ENCODE assay signal across 10 mouse cellular contexts in the genomic region with DNA sequence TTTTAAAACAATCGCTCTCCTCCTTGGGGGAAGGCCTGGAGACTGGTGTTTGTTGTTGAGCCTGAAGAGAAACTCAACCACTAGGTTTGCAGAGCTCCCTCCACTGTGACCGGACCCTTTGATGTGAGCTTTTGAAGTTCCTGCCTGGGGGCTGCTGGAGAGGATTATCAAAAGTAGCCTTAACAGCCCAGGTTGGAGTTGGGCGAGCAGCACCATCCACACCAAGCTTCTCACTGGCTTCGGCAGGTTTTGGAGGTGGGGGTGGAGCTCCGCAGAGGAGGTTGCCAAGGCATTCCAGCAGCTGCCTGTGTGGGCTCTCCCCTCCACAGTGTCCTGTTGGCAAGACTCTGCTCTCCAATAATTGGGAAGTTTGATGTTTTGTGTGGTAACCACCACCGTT.
DNase-seq lines count a peak whose midpoint lies in the region; ATAC-seq and TF ChIP-seq lines count a peak whose summit lies in the region.
"Had no signal": no experiment of that assay in that cellular context is flagged by ENCODE, and none has a peak within 500 bp of the region (broad histone marks: within the 10 kb centered on the region; RNA-seq: fewer than 3 reads in every experiment).

No protein-coding gene starts in this region.

- H3K4me1 ChIP-seq in kidney, embryonic 15.5 days, result peaks cover 10% of the 10 kb centered on the region
- peaks cover 10% of the 10 kb centered on the region; the same call in 1 of the 2 replicates for H3K4me1 ChIP-seq in embryonic fibroblast, embryonic 13.5 days (ENCODE audit: control insufficient read depth, insufficient read depth, low read length)

- TF ChIP-seq POLR2A in embryonic fibroblast, embryonic 13.5 days (IDR thresholded peaks at IDR 0.05; ENCODE audit: low read depth, low read length), result no peak

- WGBS in kidney, embryonic 15.5 days, result 28% methylated on average over 6 of the region's 6 CpGs

- H3K27ac ChIP-seq in kidney, embryonic 15.5 days, result 0 out of 2 replicates have a peak overlapping the region, but pooled peaks have one; percentile 27
- H3K27ac ChIP-seq in embryonic fibroblast, embryonic 13.5 days (ENCODE audit: insufficient read depth, low read length), result peak overlapping the region; percentile 29; the same call in 1 of the 2 replicates
- H3K27ac ChIP-seq: neural tube, embryonic 12.5 days had no signal

- H3K9ac ChIP-seq in kidney, embryonic 15.5 days, result no peak overlapping the region
- H3K9ac ChIP-seq: neural tube, embryonic 12.5 days had no signal

- H3K4me2 ChIP-seq in kidney, embryonic 15.5 days, result no peak overlapping the region
- H3K4me2 ChIP-seq: neural tube, embryonic 12.5 days had no signal

- ATAC-seq in kidney, embryonic 15.5 days (replicated peaks; ENCODE audit: low FRiP score), result no peak

- no peak for DNase-seq in kidney, postnatal 10 days
- DNase-seq in urinary bladder, postnatal 4 days (ENCODE audit: low spot score in 2 of 2), result peak; percentile 15 to 49
- DNase-seq in urinary bladder, postnatal 36 days (ENCODE audit: low spot score in 2 of 2), result no peak
- DNase-seq in layer of hippocampus, adult 9-11 months, result no peak
- no peak for DNase-seq in thymus, postnatal 25 days
- DNase-seq: cerebellum, adult 18-20 months; thymus, adult 2 months had no signal

- no peak overlapping the region for H3K4me3 ChIP-seq in kidney, embryonic 15.5 days (replicated peaks)
- no peak overlapping the region for H3K4me3 ChIP-seq in embryonic fibroblast, embryonic 13.5 days (ENCODE audit: insufficient read depth, low read length)
- H3K4me3 ChIP-seq: neural tube, embryonic 12.5 days had no signal

- H3K9me3 ChIP-seq in kidney, embryonic 15.5 days (replicated peaks), result no peaks in the 10 kb centered on the region; the same call in 1 of the 2 replicates
- H3K9me3 ChIP-seq: neural tube, embryonic 12.5 days had no signal

- H3K36me3 ChIP-seq in kidney, embryonic 15.5 days, result no peaks in the 10 kb centered on the region
- H3K36me3 ChIP-seq: neural tube, embryonic 12.5 days had no signal

- no peak for TF ChIP-seq CTCF in embryonic fibroblast, embryonic 13.5 days (IDR thresholded peaks at IDR 0.05; ENCODE audit: borderline replicate concordance, insufficient read depth, low read length)

- H3K27me3 ChIP-seq in kidney, embryonic 15.5 days, result 0 out of 2 replicates have a peak, but pooled peaks cover 4% of the 10 kb centered on the region
- H3K27me3 ChIP-seq: neural tube, embryonic 12.5 days had no signal

Comparison
In these comparisons a context has a peak if more than half of its experiments do, and no peak if none do; other contexts are left out.
1. DNase-seq: peak in urinary bladder, postnatal 4 days (2 of 2); none in kidney, postnatal 10 days (single experiment), urinary bladder, postnatal 36 days (0 of 2), layer of hippocampus, adult 9-11 months (single experiment) and thymus, postnatal 25 days (single experiment).